Mouse (Mus musculus) midbrain, embryonic 13.5 days (tissue): ENCODE data around the gene Cfd. TPM values are rescaled to one million over a fixed set of nuclear protein-coding genes. Genes with fewer than 3 reads are reported as not detected.
A peak's percentile ranks its signal among the peaks of the same experiment; 100 is the strongest.
"Not testable (repeated sequence)": the region's sequence is repeated elsewhere in the genome, so short reads cannot be mapped to it uniquely, and the experiment has no call there.

Source experiments
- ATAC-seq: fragments of 200-750 bp; cut with Nextera tagmentation; 2 replicates; pipeline ENCODE4 v1.8.0; 2017; ENCODE audit warnings: mild to moderate bottlenecking, moderate TSS enrichment, moderate library complexity
- H3K27ac ChIP-seq: fragments of 300-500 bp; sonication (generic); 2 replicates; pipeline ENCODE4 v1.5.1; 2015; ENCODE audit warnings: inconsistent platforms, mild to moderate bottlenecking, moderate library complexity
- H3K27me3 ChIP-seq: fragments of 300-500 bp; sonication (generic); 2 replicates; pipeline ENCODE4 v1.6.1; 2015; ENCODE audit warnings: mild to moderate bottlenecking, inconsistent platforms
- H3K36me3 ChIP-seq: fragments of 300-500 bp; sonication (generic); 2 replicates; pipeline ENCODE4 v1.6.1; 2015; ENCODE audit warnings: mild to moderate bottlenecking, inconsistent platforms
- H3K4me1 ChIP-seq: fragments of 300-500 bp; sonication (generic); replicated peaks from 2 replicates; pipeline ENCODE4 v1.6.1; 2015; ENCODE audit warnings: inconsistent platforms
- H3K4me2 ChIP-seq: fragments of 300-500 bp; sonication (generic); replicated peaks from 2 replicates; pipeline ENCODE4 v1.6.1; 2015; ENCODE audit warnings: moderate library complexity, mild to moderate bottlenecking, inconsistent platforms
- H3K4me3 ChIP-seq: fragments of 300-500 bp; sonication (generic); replicated peaks from 2 replicates; pipeline ENCODE4 v1.5.1; 2015; ENCODE audit warnings: mild to moderate bottlenecking, inconsistent platforms
- H3K9ac ChIP-seq: fragments of 300-500 bp; sonication (generic); replicated peaks from 2 replicates; pipeline ENCODE4 v1.6.1; 2015; ENCODE audit warnings: mild to moderate bottlenecking, inconsistent platforms
- H3K9me3 ChIP-seq: fragments of 300-500 bp; sonication (generic); 2 replicates; pipeline ENCODE4 v1.6.1; 2016; ENCODE audit warnings: mild to moderate bottlenecking, inconsistent platforms
- WGBS: fragments of 180-500 bp; shearing (Covaris S2); methylation state at CpG from one replicate; pipeline ENCODE4 v1.1.7; 2015; 5-methylcytosine and 5-hydroxymethylcytosine counted together
- polyA plus RNA-seq: library from polyadenylated mRNA; unstranded; fragments of >200 nt; fragmentation: Nextera tagmentation; extraction: Ambion mirVana; gene quantifications from 2 replicates; pipeline ENCODE4 v1.2.1, GENCODE M21; 2015

Gene Cfd
- polyA plus RNA-seq, 1 experiment from 2014 or later = not detected

DNA sequence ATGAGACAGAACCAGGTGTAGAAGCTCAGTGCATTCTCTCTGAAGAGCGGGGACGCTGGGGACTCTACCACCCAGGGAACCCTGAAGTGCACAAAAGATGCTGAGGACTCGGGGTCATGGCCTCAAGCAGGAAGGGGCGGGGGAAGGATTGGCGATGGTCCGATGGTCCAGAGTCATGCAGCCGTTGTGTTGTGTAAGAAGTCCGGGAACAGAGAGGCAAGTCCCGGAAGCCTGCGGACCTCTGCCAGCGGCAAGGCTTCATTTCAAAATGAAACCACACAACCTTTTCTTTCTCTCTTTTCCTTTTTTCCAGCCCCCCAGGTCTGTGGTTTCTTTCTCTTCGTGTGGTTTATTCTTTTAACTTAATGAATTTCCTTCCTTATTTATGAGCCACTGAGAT lies 12.9 kb upstream of the Cfd start:
- peaks cover 31% of the 10 kb centered on the region for H3K27me3 ChIP-seq
- peaks cover 28% of the 10 kb centered on the region for H3K4me1 ChIP-seq
- no peak for ATAC-seq
- H3K4me3 ChIP-seq = no peak overlapping the region
- 40% methylated on average over 12 of the region's 12 CpGs for WGBS
- H3K9me3 ChIP-seq = no peaks in the 10 kb centered on the region
- no peak overlapping the region for H3K4me2 ChIP-seq
- H3K36me3 ChIP-seq = 0 out of 2 replicates have a peak, but pooled peaks cover 1% of the 10 kb centered on the region
- H3K27ac ChIP-seq = no peak overlapping the region
- H3K9ac ChIP-seq = no peak overlapping the region

DNA sequence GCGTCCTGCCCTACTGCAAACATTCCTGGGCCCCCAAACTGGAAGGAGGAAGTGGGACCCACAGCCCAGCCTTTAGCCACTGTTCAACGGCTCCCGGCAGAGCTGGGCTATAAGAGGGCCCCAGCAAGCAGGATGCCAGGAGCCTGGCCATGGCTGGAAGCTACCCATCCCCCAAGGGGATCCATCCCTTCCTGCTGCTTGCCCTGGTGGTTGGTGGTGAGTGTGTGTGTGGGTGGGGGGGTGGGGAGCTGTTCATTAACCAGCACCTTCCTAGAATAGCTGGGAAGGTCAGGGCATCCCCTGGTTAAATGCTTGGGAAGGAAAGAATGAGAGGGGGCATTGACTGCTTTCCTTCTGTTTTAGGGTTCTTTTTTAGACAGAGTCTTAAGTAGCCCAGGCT lies 11.1 kb upstream of the Cfd start:
- no peaks in the 10 kb centered on the region for H3K9me3 ChIP-seq
- no peaks in the 10 kb centered on the region for H3K36me3 ChIP-seq
- H3K27ac ChIP-seq = no peak overlapping the region
- WGBS = 46% methylated on average over 3 of the region's 3 CpGs
- ATAC-seq = no peak
- no peak overlapping the region for H3K9ac ChIP-seq
- peaks cover 23% of the 10 kb centered on the region for H3K4me1 ChIP-seq
- H3K4me2 ChIP-seq = no peak overlapping the region
- H3K4me3 ChIP-seq = no peak overlapping the region
- peaks cover 40% of the 10 kb centered on the region for H3K27me3 ChIP-seq

DNA sequence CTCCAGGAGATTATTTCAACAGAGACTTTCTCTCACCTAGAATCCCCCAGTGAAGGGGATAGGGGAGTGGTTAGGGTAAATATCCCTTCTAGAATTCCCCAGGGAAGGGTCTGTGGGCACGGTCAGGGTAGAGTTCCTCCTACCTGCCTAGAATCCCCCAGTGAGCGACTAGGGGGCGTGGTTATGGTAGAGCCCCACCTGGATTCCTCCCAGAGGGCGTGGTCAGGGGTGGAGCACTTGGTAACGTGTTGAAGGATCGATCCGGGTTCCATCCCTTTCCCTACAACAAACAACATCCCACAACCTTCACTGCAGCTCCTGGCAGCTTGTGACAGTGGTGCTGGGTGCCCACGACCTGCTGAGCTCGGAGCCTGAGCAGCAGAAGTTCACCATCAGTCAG lies 9.9 kb upstream of the Cfd start:
- no peaks in the 10 kb centered on the region for H3K9me3 ChIP-seq
- peaks cover 12% of the 10 kb centered on the region for H3K4me1 ChIP-seq
- no peaks in the 10 kb centered on the region for H3K36me3 ChIP-seq
- WGBS = 21% methylated on average over 9 of the region's 9 CpGs
- no peak overlapping the region for H3K9ac ChIP-seq
- no peak overlapping the region for H3K4me3 ChIP-seq
- no peak for ATAC-seq
- H3K27me3 ChIP-seq = peaks cover 40% of the 10 kb centered on the region
- H3K27ac ChIP-seq = no peak overlapping the region
- H3K4me2 ChIP-seq = no peak overlapping the region

DNA sequence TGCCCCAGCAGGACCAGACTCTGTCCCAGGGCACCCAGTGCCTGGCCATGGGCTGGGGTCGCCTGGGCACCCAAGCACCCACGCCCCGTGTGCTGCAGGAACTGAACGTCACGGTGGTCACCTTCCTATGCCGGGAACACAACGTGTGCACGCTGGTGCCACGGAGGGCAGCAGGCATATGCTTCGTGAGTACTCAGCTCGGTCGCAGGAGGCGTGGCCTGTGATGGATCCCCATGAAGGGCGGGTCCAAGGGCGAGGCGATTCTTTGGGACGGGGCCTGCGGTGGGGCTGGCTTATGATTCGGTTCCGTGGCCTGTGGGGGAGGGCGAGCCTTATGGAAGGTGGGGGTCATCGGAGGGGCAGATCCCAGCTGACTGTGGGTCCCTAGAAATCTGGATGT lies 8.7 kb upstream of the Cfd start:
- WGBS = 6% methylated on average over 22 of the region's 22 CpGs
- peaks cover 40% of the 10 kb centered on the region for H3K27me3 ChIP-seq
- no peak overlapping the region; the same call in 1 of the 2 replicates for H3K9ac ChIP-seq
- no peak overlapping the region; the same call in 1 of the 2 replicates for H3K4me3 ChIP-seq
- no peak overlapping the region for H3K27ac ChIP-seq
- peaks cover 12% of the 10 kb centered on the region for H3K4me1 ChIP-seq
- peak overlapping the region; percentile 33 for H3K4me2 ChIP-seq
- H3K9me3 ChIP-seq = no peaks in the 10 kb centered on the region
- ATAC-seq = no peak
- H3K36me3 ChIP-seq = no peaks in the 10 kb centered on the region

DNA sequence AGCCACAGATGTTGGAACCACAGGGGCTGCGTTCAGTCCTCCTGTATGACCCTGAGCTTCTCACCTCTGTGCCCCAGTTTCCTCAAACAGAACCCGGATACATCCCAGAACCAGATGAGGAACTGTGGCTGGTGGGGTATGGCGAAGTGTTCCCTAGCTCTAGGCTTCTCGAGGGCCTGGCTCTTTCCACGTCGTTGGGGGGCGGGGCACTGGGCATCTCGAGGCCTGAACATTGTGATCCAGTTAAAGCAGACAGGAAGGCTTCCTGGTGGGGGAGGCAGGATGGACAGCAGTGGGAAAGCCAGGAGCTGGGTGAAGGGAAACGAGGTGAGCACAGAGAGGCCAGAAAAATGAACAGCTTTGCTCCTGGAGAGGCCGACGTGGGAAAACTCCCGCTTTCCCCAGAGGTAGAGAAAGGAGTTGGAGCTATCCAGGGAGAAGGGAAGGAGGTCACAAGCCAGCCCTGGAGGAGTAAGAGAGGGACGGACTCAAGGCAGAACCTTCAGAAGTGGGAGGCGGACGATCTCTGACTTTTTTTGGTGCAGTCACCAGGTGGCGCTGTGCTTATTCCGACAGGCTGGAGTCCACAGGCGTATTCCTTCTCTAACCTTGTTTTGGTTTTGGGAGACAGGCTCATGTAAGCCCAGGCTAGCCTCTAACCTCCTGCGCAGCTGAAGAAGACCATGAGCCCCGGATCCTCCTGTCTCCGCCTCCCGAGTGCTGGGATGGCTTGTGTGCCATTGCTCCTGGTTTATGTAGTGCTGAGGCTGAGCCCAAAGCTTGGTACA lies 7.2 kb upstream of the Cfd start:
- H3K27me3 ChIP-seq = peaks cover 40% of the 10 kb centered on the region
- no peaks in the 10 kb centered on the region for H3K36me3 ChIP-seq
- WGBS = 16% methylated on average over 22 of the region's 22 CpGs

DNA sequence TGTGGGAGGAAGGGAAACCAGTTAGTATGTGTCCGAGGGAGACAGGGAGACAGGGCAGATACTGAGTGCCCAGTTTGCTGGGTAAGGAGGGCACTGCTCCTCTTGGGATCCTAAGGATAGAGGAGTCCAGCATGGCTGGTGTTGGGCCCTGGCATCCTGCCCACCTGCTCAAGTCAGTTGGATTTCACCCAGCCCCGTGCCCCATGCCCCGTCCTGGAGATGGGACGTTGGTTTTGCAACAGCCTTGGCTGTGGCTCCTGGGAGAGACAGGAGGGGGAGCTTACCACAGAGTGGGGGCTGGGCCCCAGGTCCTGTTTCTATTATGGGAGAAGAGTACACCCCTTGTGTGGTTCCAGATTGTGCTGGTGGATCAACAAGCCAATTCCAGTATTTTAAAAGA lies 6.2 kb upstream of the Cfd start:
- Histone ChIP-seq H3K4me1 (peaks cover 12% of the 10 kb centered on the region), H3K4me3 (no peak overlapping the region), H3K9ac (no peak overlapping the region), H3K27ac (no peak overlapping the region), H3K36me3 (no peaks in the 10 kb centered on the region), H3K9me3 (no peaks in the 10 kb centered on the region), H3K27me3 (peaks cover 39% of the 10 kb centered on the region), H3K4me2 (no peak overlapping the region)
- WGBS = 68% methylated on average over 4 of the region's 4 CpGs
- no peak for ATAC-seq

More for the DNA sequence above, 7.2 kb upstream of the Cfd start:
- peaks cover 12% of the 10 kb centered on the region for H3K4me1 ChIP-seq
- H3K9ac ChIP-seq = no peak overlapping the region
- H3K4me3 ChIP-seq = no peak overlapping the region
- H3K27ac ChIP-seq = no peak overlapping the region
- no peaks in the 10 kb centered on the region for H3K9me3 ChIP-seq
- peak; percentile 32; the same call in 1 of the 2 replicates for ATAC-seq
- H3K4me2 ChIP-seq = no peak overlapping the region

DNA sequence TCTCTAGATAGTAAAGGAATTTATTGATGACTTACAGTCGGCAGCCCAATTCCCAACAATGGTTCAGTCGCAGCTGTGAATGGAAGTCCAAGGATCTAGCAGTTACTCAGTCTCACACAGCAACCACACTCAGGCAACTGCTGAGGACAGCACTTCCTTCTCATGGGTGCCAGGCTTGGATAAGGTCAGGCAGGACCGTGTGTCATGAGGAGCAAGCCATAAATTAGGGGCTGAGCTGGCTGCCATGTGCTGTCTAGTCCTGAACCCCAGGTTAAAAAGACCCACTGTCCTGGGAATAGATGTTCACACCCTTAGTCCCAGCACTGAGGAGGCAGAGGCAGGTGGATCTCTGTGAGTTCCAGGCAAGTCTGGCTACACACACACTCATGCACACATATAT lies 5.7 kb upstream of the Cfd start:
- not testable (repeated sequence) for H3K4me3 ChIP-seq, H3K27ac ChIP-seq, H3K4me2 ChIP-seq, H3K36me3 ChIP-seq, H3K9ac ChIP-seq, H3K9me3 ChIP-seq, ATAC-seq
- H3K4me1 ChIP-seq = peaks cover 12% of the 10 kb centered on the region
- 84% methylated on average over 3 of the region's 3 CpGs for WGBS
- H3K27me3 ChIP-seq = peaks cover 34% of the 10 kb centered on the region

DNA sequence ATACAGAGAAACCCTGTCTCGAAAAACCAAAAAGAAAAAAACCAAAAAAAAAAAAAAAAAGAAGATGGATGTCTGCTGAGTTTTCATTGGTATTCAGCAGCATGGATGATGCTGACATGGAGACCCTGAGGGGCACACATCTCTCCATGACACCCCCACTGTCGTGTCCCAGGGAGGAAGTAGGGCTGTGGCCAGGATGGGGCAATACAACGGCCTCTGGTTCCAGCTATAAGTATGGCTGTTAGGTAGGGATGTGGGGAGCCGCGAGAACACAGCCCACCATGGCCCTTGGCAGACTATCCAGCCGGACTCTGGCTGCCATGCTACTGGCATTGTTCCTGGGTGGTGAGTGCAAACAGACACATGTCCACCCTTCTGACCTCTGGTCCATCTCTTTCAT lies 4.6 kb upstream of the Cfd start, which contains the start of gene Elane:
TSS of gene Elane (plus strand) at position 194 of the 400 bp plus-strand sequence.
- H3K4me3 ChIP-seq = no peak within 1 kb of the TSS
- H3K9ac ChIP-seq = no peak within 1 kb of the TSS
- peaks cover 33% of the 10 kb centered on the region for H3K27me3 ChIP-seq
- no peak within 1 kb of the TSS for H3K27ac ChIP-seq
- no peak for ATAC-seq
- 87% methylated on average over 6 of the region's 6 CpGs for WGBS
- H3K9me3 ChIP-seq = no peaks in the 10 kb centered on the region
- H3K4me1 ChIP-seq = peaks cover 9% of the 10 kb centered on the region
- no peaks in the 10 kb centered on the region for H3K36me3 ChIP-seq
- H3K4me2 ChIP-seq = no peak within 1 kb of the TSS

DNA sequence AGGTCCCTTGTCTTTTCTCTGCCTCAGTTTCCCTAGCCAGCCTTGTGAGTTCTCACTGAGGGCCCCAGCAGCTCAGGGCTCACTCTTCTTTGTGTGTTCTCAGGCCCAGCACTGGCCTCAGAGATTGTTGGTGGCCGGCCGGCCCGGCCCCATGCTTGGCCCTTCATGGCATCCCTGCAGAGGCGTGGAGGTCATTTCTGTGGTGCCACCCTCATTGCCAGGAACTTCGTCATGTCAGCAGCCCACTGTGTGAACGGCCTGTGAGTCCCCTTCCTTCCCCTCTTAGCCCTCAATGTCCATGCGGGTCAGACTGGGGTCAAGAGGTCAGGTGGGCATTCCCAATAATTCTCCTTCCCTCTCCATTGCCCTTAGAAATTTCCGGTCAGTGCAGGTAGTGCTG lies 4.0 kb upstream of the Cfd start:
- H3K9ac ChIP-seq = no peak overlapping the region
- H3K36me3 ChIP-seq = no peaks in the 10 kb centered on the region
- WGBS = 85% methylated on average over 8 of the region's 8 CpGs
- peaks cover 30% of the 10 kb centered on the region for H3K27me3 ChIP-seq
- H3K9me3 ChIP-seq = no peaks in the 10 kb centered on the region
- no peak for ATAC-seq
- H3K27ac ChIP-seq = no peak overlapping the region
- no peak overlapping the region for H3K4me3 ChIP-seq
- H3K4me2 ChIP-seq = no peak overlapping the region
- H3K4me1 ChIP-seq = peaks cover 9% of the 10 kb centered on the region

DNA sequence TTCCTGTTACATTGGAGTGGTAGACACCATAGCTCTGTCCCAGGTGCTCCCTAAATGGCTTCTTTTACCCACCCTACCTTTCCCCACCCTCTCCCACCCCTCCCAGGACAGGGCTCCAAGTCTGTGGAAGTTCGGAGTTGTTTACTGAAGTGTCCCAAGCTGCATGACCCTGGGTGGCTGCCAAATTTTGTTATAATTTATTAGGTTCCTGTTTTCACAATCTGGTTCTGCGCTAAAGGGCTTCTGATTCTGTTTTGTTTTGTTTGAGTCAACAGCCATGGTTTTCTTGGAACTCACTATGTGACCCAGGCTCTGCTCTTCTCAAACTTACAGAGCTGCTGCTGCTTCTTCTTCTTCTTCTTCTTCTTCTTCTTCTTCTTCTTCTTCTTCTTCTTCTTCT lies 1.3 kb upstream of the Cfd start:
- H3K27me3 ChIP-seq = peaks cover 10% of the 10 kb centered on the region; the same call in 1 of the 2 replicates
- WGBS = 98% methylated on average over 2 of the region's 2 CpGs
- no peak overlapping the region for H3K4me3 ChIP-seq
- no peak overlapping the region for H3K4me2 ChIP-seq
- H3K27ac ChIP-seq = no peak overlapping the region
- H3K9me3 ChIP-seq = no peaks in the 10 kb centered on the region
- ATAC-seq = no peak
- no peaks in the 10 kb centered on the region for H3K4me1 ChIP-seq
- H3K9ac ChIP-seq = no peak overlapping the region
- peaks cover 3% of the 10 kb centered on the region for H3K36me3 ChIP-seq

DNA sequence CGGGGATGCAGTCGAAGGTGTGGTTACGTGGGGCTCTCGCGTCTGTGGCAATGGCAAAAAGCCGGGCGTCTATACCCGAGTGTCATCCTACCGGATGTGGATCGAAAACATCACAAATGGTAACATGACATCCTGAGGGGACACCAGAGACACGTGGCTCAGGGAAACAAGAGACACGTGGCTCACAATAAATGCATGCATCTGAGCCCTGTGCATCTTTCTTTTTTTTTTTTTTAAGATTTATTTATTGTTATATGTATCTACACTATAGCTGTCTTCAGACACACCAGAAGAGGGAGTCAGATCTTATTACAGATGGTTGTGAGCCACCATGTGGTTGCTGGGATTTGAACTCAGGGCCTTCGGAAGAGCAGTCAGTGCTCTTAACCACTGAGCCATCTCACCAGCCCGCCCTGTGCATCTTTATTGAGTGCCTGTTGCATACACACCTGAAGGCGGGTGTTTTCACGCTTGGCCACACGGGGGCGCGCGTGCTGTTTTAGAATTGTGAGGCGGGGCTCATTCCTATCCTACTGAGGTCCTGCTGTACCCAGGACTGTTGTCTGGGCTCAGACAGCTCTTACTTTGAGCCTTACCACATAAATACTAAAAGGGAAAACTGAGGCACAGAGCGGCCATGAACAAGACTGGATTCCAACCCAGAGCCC lies 1.9 kb downstream of the Cfd start:
- not testable (repeated sequence) for H3K9ac ChIP-seq, H3K4me1 ChIP-seq, H3K4me3 ChIP-seq, H3K9me3 ChIP-seq, H3K27ac ChIP-seq, H3K4me2 ChIP-seq
- Histone ChIP-seq H3K27me3 (peaks cover 10% of the 10 kb centered on the region; the same call in 1 of the 2 replicates), H3K36me3 (peaks cover 32% of the 10 kb centered on the region)
- WGBS = 46% methylated on average over 22 of the region's 22 CpGs
- ATAC-seq = peak; percentile 68

DNA sequence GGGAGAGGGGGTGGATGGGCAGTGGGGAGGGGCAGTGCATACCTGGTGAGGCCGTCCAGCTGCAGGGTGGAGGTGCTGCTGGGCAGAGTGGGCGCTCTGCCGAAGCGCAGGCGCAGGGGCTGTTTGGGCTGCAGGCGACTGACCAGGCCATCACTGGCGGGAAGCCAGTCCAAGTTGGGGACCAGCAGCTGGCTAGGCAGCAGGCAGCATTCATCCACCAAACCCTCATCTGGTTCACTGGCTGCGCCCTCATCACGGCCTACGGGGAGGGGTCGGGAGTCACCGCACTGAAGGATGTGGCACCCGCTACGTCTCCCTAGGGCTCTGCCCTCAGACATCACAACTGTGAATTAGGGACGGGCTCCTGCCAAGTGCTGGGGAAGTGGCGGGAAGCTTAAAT lies 5.7 kb downstream of the Cfd start:
- Histone ChIP-seq H3K9ac (no peak overlapping the region), H3K27ac (no peak overlapping the region), H3K4me1 (peaks cover 10% of the 10 kb centered on the region), H3K4me2 (no peak overlapping the region), H3K4me3 (no peak overlapping the region), H3K36me3 (peaks cover 49% of the 10 kb centered on the region), H3K9me3 (no peaks in the 10 kb centered on the region), H3K27me3 (peaks cover 8% of the 10 kb centered on the region; the same call in 1 of the 2 replicates)
- 95% methylated on average over 16 of the region's 16 CpGs for WGBS
- no peak for ATAC-seq
